Mouse (Mus musculus): ENCODE data around the gene 4933425L06Rik. TPM values are rescaled to one million over a fixed set of nuclear protein-coding genes. Genes with fewer than 3 reads are reported as not detected.

The 4933425L06Rik gene
- polyA plus RNA-seq, 1 experiment from 2014 or later, result not detected

DNA sequence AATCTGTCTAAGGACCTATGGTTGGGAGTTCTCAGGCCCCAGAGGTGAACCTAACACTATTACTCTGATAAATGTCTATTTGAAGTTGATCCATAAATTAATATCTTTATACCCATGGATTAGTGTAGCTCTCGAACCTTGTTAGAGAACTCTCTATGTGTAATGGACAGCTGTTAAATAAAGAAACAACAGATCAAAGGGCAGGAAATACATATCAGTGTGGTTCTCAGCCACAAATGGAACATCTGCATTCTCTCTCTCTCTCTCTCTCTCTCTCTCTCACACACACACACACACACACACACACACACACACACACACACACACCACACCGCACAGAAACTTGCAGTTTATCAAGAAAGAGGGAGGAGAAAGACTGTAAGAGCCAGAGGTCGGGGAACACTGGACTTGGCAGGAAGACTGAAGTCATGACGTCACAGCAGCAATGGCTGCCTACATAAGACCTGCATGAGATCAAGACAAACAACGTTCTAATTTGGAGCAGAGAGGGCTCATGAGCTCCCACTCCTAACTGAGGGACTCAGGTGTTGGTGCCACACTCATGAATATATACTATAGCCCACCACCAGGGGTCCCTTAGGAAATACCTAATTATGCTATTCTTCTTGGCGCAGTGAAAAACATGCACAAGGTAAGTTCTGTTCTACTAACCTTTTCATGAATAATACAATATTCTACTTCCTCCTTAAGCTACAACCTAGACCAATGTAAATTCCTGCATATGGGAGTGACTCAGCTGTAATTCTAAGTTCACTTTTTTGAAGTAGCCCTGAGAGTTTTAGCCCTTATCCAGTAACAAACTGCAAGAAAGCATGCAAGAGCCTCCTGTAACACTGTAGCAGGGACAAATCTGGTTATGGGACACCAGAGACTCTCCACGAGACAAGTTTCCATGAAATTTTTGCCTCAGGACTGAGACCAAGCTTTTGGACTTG, 14.8 kb upstream of the 4933425L06Rik start:
- no peak for ATAC-seq (ENCODE audit: insufficient number of reproducible peaks, low FRiP score, low TSS enrichment, low read depth)
- Histone ChIP-seq H3K9ac (no peak overlapping the region), H3K4me2 (no peak overlapping the region), H3K27ac (no peak overlapping the region), H3K27me3 (no peaks in the 10 kb centered on the region), H3K9me3 (no peaks in the 10 kb centered on the region), H3K4me1 (no peaks in the 10 kb centered on the region), H3K4me3 (no peak overlapping the region), H3K36me3 (no peaks in the 10 kb centered on the region)
- WGBS, result 60% methylated on average over 6 of the region's 7 CpGs

DNA sequence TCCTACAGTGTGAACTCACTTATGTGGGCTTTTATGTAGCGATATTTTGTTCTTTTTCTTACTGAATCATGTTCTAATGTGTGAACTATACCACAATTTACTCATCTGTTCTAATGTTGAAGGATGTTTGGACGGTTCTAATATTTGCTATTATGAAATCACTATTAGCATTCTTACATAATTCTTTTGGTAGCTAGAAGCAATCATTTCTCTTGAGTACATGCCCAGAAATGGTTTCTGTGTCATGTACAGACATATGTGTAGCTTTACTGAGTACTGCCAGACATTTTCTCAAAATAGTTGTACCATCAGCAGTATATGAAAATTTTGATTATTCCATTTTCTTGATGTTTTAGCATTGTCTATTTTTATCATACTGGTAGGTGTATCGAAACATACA, 7.4 kb downstream of the 4933425L06Rik start:
- WGBS, result 86% methylated on average over 3 of the region's 3 CpGs
- Histone ChIP-seq H3K4me3 (no peak overlapping the region), H3K4me2 (no peak overlapping the region), H3K27me3 (no peaks in the 10 kb centered on the region), H3K4me1 (no peaks in the 10 kb centered on the region), H3K9me3 (no peaks in the 10 kb centered on the region), H3K36me3 (no peaks in the 10 kb centered on the region), H3K9ac (no peak overlapping the region), H3K27ac (no peak overlapping the region)
- ATAC-seq (ENCODE audit: insufficient number of reproducible peaks, low FRiP score, low TSS enrichment, low read depth), result no peak

DNA sequence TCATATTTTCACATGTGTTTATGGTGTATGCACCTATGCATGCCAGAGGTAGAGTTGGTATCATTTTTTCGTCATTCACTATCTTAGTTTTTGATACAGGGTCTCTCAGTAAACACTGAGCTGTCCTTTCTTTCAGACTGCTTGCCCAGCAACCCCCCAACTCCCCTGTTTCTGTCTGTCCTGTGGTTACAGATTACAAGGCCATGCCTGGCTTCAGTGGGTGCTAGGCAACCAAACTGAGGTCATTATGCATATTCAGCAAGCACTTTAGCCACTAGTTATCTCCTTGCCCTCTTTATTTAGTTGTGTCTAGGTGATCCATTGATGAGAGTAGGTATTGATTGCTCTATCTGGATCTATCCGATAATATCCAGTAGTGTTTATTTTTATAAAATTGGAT, 14.4 kb downstream of the 4933425L06Rik start:
- Histone ChIP-seq H3K27ac (no peak overlapping the region), H3K36me3 (no peaks in the 10 kb centered on the region), H3K27me3 (no peaks in the 10 kb centered on the region), H3K4me1 (no peaks in the 10 kb centered on the region), H3K4me3 (no peak overlapping the region), H3K9ac (no peak overlapping the region), H3K4me2 (no peak overlapping the region), H3K9me3 (no peaks in the 10 kb centered on the region)
- no peak for ATAC-seq (ENCODE audit: insufficient number of reproducible peaks, low FRiP score, low TSS enrichment, low read depth)
- 89% methylated on average over 2 of the region's 2 CpGs for WGBS

DNA sequence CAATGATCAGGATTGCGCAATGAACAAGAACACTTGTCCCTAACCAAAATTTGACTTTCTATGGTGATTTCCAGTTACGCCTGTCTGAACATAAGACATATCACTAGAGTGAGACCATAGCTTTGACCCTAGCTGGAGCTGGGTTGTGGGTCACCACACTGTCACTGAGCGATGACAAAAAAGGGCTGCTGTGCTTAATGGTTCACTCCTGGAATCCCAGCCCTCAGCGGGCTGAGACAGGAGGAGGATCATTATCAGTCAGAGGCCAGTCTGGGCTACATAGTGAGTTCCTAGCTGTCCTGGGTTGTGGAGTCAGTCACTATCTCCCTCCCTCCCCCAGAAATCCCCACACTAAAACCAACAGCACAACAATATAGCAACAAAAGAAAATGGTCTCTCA, 18.8 kb downstream of the 4933425L06Rik start:
- Histone ChIP-seq H3K27me3 (no peaks in the 10 kb centered on the region), H3K27ac (no peak overlapping the region), H3K36me3 (no peaks in the 10 kb centered on the region), H3K4me3 (no peak overlapping the region), H3K4me1 (no peaks in the 10 kb centered on the region), H3K9ac (no peak overlapping the region), H3K4me2 (no peak overlapping the region), H3K9me3 (no peaks in the 10 kb centered on the region)
- ATAC-seq (ENCODE audit: insufficient number of reproducible peaks, low FRiP score, low TSS enrichment, low read depth), result no peak
- 87% methylated on average over 4 of the region's 4 CpGs for WGBS

DNA sequence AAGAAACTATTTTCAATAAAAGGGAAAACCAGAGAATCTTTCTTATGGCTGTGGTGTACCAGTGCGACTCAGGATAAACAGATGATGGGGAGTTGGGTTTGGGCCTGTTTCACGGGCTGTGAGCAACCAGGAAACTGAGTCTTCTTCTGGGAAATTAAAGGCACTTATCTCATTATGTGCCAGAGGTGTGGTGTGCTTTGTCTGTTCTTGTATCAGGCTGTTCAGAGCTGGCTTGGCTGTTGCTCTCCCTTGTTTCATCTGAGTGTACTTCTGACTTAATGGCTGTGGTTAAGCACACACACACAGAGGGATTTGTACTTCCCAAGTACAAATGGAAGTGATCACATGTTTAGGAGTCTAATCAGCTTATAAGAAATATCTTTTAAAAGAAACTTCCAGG, 22.5 kb downstream of the 4933425L06Rik start:
- H3K9ac ChIP-seq, result no peak overlapping the region
- H3K4me1 ChIP-seq, result no peaks in the 10 kb centered on the region
- WGBS, result 77% methylated on average over 2 of the region's 2 CpGs
- no peak overlapping the region for H3K4me3 ChIP-seq
- ATAC-seq (ENCODE audit: insufficient number of reproducible peaks, low FRiP score, low TSS enrichment, low read depth), result no peak
- no peaks in the 10 kb centered on the region for H3K9me3 ChIP-seq
- no peak overlapping the region for H3K27ac ChIP-seq
- no peaks in the 10 kb centered on the region for H3K27me3 ChIP-seq
- no peaks in the 10 kb centered on the region for H3K36me3 ChIP-seq
- no peak overlapping the region for H3K4me2 ChIP-seq

DNA sequence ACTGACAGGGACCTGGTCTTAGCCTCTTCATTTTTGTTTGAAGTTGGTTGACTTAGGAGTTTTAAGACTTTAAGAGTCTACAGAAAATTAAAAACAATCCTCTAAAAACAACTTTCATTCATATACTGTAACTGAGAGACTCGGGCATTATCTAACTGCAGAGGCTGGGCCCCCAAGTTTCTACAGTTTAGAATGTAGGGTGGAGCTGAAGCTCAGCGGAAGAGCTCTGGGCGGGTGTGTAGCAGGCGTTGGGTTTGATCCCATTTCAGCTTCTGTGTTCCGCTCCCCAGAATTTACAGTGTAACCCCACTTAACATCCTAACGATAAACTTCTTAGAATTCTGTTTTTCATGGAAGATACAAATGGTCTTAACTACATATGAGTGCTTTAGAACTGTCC, 29.7 kb downstream of the 4933425L06Rik start:
- ATAC-seq (ENCODE audit: insufficient number of reproducible peaks, low FRiP score, low TSS enrichment, low read depth), result no peak
- H3K9ac ChIP-seq, result no peak overlapping the region
- no peak overlapping the region for H3K4me3 ChIP-seq
- no peaks in the 10 kb centered on the region for H3K9me3 ChIP-seq
- no peaks in the 10 kb centered on the region for H3K27me3 ChIP-seq
- no peak overlapping the region for H3K4me2 ChIP-seq
- no peaks in the 10 kb centered on the region for H3K4me1 ChIP-seq
- WGBS, result 84% methylated on average over 6 of the region's 6 CpGs
- no peak overlapping the region for H3K27ac ChIP-seq
- no peaks in the 10 kb centered on the region for H3K36me3 ChIP-seq

DNA sequence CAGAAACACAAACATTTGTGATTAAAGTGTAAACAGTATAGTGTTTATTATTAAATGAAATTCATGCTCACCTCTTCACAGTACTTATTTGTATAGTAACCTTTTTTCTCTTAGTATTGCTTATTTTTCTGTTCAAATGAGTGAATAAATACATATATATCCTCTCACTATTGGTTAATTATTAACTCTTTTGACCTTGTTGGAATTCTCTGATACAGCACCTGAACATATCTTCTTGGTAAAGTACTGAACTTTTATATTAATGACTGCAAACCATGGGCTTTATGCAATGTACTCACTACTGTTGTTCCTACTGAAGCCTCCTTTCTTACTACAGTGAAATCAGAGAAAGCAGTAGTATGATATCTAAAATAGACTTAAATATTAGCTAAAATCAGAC, 39.7 kb downstream of the 4933425L06Rik start:
- Histone ChIP-seq H3K4me1 (no peaks in the 10 kb centered on the region), H3K27ac (no peak overlapping the region), H3K36me3 (no peaks in the 10 kb centered on the region), H3K27me3 (no peaks in the 10 kb centered on the region), H3K4me2 (no peak overlapping the region), H3K9me3 (no peaks in the 10 kb centered on the region), H3K9ac (no peak overlapping the region), H3K4me3 (no peak overlapping the region)
- no peak for ATAC-seq (ENCODE audit: insufficient number of reproducible peaks, low FRiP score, low TSS enrichment, low read depth)

DNA sequence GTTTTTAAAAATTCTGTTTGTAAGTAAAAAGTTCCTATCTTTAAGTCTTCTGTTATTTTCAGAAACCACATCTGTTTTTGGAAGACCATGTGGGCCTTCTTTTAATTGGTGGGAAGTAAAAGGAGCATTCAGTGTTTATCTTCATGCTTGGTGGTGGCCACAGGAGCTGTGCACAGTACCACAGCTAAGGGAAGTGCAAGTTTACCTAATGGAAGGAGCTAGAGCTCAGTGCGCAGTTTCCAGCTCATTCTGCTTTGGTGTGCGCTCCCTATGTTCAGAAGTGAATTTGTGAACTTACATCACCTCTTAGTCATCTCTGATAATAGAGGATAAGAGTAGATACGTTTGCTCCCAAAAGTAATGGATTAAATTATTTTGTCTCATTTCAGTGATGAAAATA, 40.2 kb downstream of the 4933425L06Rik start:
- Histone ChIP-seq H3K4me3 (no peak overlapping the region), H3K27ac (no peak overlapping the region), H3K36me3 (no peaks in the 10 kb centered on the region), H3K9me3 (no peaks in the 10 kb centered on the region), H3K27me3 (no peaks in the 10 kb centered on the region), H3K4me2 (no peak overlapping the region), H3K9ac (no peak overlapping the region), H3K4me1 (no peaks in the 10 kb centered on the region)
- ATAC-seq (ENCODE audit: insufficient number of reproducible peaks, low FRiP score, low TSS enrichment, low read depth), result no peak
- 89% methylated on average over 3 of the region's 3 CpGs for WGBS

DNA sequence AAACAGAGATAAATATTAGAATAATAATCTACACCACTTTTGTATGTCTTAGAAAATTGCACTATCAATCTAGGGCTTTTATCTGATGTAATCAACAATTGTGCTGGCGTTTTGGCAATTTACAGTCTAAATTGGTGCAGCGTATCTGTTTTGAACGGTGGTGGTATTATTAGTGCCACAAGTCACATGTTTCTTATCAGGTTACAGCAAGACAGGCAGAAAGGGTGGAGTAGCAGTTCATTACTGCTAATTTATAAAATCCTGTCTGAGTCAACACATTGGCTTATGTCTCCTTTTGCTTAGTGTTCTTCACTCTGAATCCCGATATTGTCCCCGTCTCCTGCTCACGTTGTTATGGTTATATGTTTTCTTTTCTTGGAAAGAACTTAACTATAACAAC, 48.2 kb downstream of the 4933425L06Rik start:
- no peak for ATAC-seq (ENCODE audit: insufficient number of reproducible peaks, low FRiP score, low TSS enrichment, low read depth)
- H3K9me3 ChIP-seq, result no peaks in the 10 kb centered on the region
- H3K4me1 ChIP-seq, result no peaks in the 10 kb centered on the region
- no peak overlapping the region for H3K4me3 ChIP-seq
- H3K36me3 ChIP-seq, result no peaks in the 10 kb centered on the region
- no peak overlapping the region for H3K4me2 ChIP-seq
- H3K27ac ChIP-seq, result no peak overlapping the region
- WGBS, result 66% methylated on average over 6 of the region's 6 CpGs
- no peaks in the 10 kb centered on the region for H3K27me3 ChIP-seq
- H3K9ac ChIP-seq, result no peak overlapping the region

DNA sequence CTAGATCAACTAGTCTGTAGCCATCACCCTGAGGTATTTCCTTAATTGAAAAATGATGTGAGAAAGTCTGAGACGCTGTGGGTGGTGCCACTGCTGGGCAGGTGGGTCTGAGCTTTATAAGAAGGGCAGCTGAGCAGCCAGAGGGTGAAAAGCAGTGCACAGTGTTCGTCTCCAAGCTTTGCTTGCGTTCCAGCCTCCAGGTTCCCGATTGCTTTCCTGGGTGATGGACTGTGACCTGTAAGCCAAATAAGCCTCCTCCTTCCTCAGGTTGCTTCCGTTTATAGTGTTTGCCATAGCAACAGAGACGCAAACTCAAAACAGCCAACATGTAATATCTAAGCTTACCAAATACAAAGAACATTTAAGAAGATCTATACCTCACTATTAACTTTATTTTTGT, 50.4 kb downstream of the 4933425L06Rik start:
- Histone ChIP-seq H3K4me1 (no peaks in the 10 kb centered on the region), H3K27me3 (no peaks in the 10 kb centered on the region), H3K4me2 (no peak overlapping the region), H3K9me3 (no peaks in the 10 kb centered on the region), H3K4me3 (no peak overlapping the region), H3K9ac (no peak overlapping the region), H3K27ac (no peak overlapping the region), H3K36me3 (no peaks in the 10 kb centered on the region)
- 57% methylated on average over 6 of the region's 6 CpGs for WGBS
- ATAC-seq (ENCODE audit: insufficient number of reproducible peaks, low FRiP score, low TSS enrichment, low read depth), result no peak

DNA sequence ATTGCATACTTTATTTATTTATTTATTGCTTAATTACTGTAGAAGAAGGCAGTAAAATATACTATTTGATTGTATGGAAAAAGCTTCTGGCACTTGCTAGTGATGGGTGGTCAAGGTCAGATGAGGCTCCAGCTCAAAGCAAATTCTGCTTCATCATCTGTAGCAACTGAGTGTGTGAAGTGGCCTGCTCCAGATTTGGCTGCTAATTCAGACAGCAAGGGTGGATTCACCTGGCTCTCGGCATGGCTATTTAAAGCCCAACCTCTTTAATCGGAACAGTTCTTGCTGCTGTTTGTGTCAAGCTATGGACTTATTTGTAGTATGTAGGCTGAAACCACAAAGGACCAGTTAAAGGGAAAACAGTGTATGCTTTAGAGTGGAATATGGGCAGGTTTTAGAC, 50.9 kb downstream of the 4933425L06Rik start:
- no peak overlapping the region for H3K27ac ChIP-seq
- ATAC-seq (ENCODE audit: insufficient number of reproducible peaks, low FRiP score, low TSS enrichment, low read depth), result no peak
- no peak overlapping the region for H3K9ac ChIP-seq
- no peak overlapping the region for H3K4me2 ChIP-seq
- no peaks in the 10 kb centered on the region for H3K27me3 ChIP-seq
- no peaks in the 10 kb centered on the region for H3K36me3 ChIP-seq
- no peaks in the 10 kb centered on the region for H3K9me3 ChIP-seq
- no peaks in the 10 kb centered on the region for H3K4me1 ChIP-seq
- H3K4me3 ChIP-seq, result no peak overlapping the region
- WGBS, result 72% methylated on average over 2 of the region's 2 CpGs

DNA sequence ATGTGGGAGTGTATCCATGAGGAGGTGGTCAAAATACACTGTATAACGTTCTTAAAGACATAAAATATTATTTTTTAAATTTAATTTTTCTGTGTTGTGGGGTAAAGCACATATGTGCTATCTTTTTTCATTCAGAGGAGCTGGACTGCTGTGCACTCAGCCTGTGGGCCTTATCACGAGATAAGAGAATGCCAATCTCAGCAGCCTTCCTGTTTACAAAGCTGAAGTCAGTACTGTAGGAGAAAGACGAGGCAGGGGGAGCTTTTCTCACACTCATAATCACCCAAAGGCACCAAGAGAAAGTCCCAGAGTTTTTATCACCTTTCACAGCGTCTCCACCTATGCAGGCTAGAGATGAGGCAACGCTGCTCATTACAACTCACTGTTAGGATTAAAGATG, 52.5 kb downstream of the 4933425L06Rik start:
- Histone ChIP-seq H3K36me3 (no peaks in the 10 kb centered on the region), H3K27me3 (no peaks in the 10 kb centered on the region), H3K4me1 (no peaks in the 10 kb centered on the region), H3K9me3 (no peaks in the 10 kb centered on the region), H3K4me2 (no peak overlapping the region), H3K27ac (no peak overlapping the region), H3K9ac (no peak overlapping the region), H3K4me3 (no peak overlapping the region)
- ATAC-seq (ENCODE audit: insufficient number of reproducible peaks, low FRiP score, low TSS enrichment, low read depth), result no peak
- whole genome bisulfite sequencing, result 72% methylated on average over 5 of the region's 5 CpGs

DNA sequence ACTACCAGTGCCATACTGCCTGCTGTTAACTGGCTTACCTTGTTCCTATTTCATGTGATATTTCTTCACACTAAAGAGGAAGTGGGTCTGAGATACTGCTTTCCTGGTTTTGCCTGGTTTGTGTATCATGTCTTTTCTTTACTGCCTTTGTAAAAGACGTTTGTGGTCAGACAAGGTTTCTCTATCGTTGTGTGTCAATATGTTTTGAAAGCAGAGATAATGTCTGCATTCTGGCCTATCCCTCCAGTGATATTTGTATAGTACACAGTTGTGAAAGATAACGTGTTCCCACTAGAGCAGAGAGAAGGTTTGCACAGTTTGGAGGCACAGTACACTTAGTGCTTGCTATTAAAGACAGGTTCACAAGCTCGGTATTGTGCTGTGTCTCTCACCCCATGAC, 58.0 kb downstream of the 4933425L06Rik start:
- Histone ChIP-seq H3K27me3 (no peaks in the 10 kb centered on the region), H3K9me3 (no peaks in the 10 kb centered on the region), H3K4me3 (no peak overlapping the region), H3K4me1 (no peaks in the 10 kb centered on the region), H3K27ac (no peak overlapping the region), H3K36me3 (no peaks in the 10 kb centered on the region), H3K4me2 (no peak overlapping the region), H3K9ac (no peak overlapping the region)
- ATAC-seq (ENCODE audit: insufficient number of reproducible peaks, low FRiP score, low TSS enrichment, low read depth), result no peak
- WGBS, result 77% methylated on average over 4 of the region's 4 CpGs

All from limb, embryonic 15.5 days (tissue).